Mouse (Mus musculus): ENCODE results near the gene Ctxn2. TPM values are rescaled to one million over a fixed set of nuclear protein-coding genes. Genes with fewer than 3 reads are reported as not detected.
A peak's percentile ranks its signal among the peaks of the same experiment; 100 is the strongest.

The Ctxn2 gene
- polyA plus RNA-seq, 1 experiment: not detected

DNA sequence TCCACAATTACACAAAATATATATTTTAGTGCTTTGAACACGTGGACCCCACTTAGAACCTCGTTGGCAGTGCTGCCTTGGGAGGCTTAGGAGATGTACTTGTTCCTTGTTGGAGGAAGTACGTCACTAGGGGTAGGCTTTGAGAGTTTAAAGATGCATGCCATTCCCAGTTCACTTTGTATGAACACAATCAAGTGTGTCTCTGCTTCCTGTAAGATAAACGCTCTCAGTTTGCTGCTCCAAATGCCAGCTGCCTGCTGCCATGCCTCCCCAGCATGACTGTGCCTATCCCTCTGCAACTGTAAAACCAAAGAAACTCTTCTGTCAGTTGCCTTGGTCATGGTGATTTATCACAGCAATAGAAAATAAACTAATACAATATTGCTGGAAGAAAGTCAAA lies 10.7 kb upstream of the Ctxn2 start:
- 50% methylated on average over 4 of the region's 4 CpGs for WGBS
- no peak for TF ChIP-seq POLR2A (IDR thresholded peaks at IDR 0.05; ENCODE audit: insufficient read depth, low read depth, low read length)
- no peak for TF ChIP-seq CTCF (IDR thresholded peaks at IDR 0.05; ENCODE audit: insufficient read depth, low read depth, low read length)
- Histone ChIP-seq H3K4me3 (ENCODE audit: insufficient read depth, low read depth, low read length) (no peak overlapping the region), H3K27ac (ENCODE audit: insufficient read depth, low read depth, low read length) (no peak overlapping the region), H3K4me1 (ENCODE audit: control insufficient read depth, insufficient read depth, low read length) (no peaks in the 10 kb centered on the region)

GRCm38 (mm10) chr2:125126792-125127191 lies 9.7 kb upstream of the Ctxn2 start:
- Histone ChIP-seq H3K27ac (ENCODE audit: insufficient read depth, low read depth, low read length) (no peak overlapping the region), H3K4me1 (ENCODE audit: control insufficient read depth, insufficient read depth, low read length) (no peaks in the 10 kb centered on the region), H3K4me3 (ENCODE audit: insufficient read depth, low read depth, low read length) (no peak overlapping the region)
- WGBS: 89% methylated on average over 3 of the region's 3 CpGs
- TF ChIP-seq CTCF (IDR thresholded peaks at IDR 0.05; ENCODE audit: insufficient read depth, low read depth, low read length) (no peak), POLR2A (IDR thresholded peaks at IDR 0.05; ENCODE audit: insufficient read depth, low read depth, low read length) (no peak)

DNA sequence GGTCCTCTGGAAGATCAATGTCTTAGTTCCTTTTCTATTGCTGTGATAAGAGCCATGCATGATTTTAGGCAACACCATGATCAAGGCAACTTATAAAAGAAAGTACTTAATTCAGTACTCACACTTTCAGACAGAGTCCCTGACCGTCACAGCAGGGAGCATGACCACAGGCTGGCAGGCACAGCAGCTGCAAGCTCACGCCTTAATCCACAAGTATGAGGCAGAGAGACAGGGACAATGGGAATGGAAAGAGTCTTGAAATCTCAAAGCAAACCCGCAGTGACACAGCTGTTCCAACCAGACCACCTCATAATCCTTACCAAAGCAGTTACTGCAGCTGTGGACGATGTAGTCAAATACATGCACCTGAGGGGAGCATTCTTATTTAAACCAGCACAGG lies 2.4 kb upstream of the Ctxn2 start:
- 54% methylated on average over 4 of the region's 4 CpGs for WGBS
- TF ChIP-seq POLR2A (IDR thresholded peaks at IDR 0.05; ENCODE audit: insufficient read depth, low read depth, low read length) (no peak), CTCF (IDR thresholded peaks at IDR 0.05; ENCODE audit: insufficient read depth, low read depth, low read length) (no peak)
- Histone ChIP-seq H3K4me1 (ENCODE audit: control insufficient read depth, insufficient read depth, low read length) (no peaks in the 10 kb centered on the region), H3K4me3 (ENCODE audit: insufficient read depth, low read depth, low read length) (no peak overlapping the region), H3K27ac (ENCODE audit: insufficient read depth, low read depth, low read length) (no peak overlapping the region)

DNA sequence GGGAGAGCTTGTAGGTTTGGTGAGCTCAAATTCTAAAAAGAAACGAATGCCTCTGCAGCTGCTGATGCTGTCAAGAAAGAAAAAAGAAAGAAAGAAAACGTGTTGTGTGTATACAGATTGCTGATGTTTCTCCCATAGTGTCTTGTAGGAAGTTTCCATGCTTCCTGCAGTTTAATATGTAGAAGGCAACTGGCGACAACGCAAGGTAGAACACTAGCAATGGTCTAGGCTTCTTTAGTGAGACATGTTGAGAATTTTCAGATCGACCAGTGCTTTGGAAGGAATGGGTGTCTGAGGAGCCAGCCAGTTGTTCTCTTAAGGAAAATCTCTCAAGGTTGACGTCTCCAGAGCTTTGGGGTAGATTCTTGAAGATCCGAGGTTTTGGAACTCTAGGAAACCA lies 354 bp downstream of the Ctxn2 start:
- H3K4me3 ChIP-seq (ENCODE audit: insufficient read depth, low read depth, low read length): peak overlapping the region; percentile 52
- H3K27ac ChIP-seq (ENCODE audit: insufficient read depth, low read depth, low read length): no peak overlapping the region
- 35% methylated on average over 7 of the region's 7 CpGs for WGBS
- no peaks in the 10 kb centered on the region for H3K4me1 ChIP-seq (ENCODE audit: control insufficient read depth, insufficient read depth, low read length)
- TF ChIP-seq CTCF (IDR thresholded peaks at IDR 0.05; ENCODE audit: insufficient read depth, low read depth, low read length) (no peak), POLR2A (IDR thresholded peaks at IDR 0.05; ENCODE audit: insufficient read depth, low read depth, low read length) (no peak)

DNA sequence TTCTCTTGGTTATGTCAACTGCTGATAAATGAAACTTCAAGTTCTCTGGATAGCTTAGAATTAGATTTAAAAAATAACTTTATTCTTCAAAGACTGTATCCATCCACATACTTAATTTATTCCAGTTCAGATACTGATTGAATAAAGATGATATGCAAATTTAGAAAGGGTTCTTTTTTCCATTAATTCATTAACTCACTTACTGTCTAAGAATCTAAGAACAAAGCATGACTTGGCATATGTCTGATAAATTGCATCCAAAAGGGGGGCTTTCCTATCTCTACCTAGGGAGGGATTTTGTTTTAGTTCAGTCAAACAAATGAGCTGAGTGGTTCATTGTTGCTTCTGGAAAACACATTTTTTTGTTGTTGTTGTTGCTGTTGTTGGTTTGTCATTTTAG lies 5.8 kb downstream of the Ctxn2 start:
- Histone ChIP-seq H3K4me1 (ENCODE audit: control insufficient read depth, insufficient read depth, low read length) (no peaks in the 10 kb centered on the region), H3K4me3 (ENCODE audit: insufficient read depth, low read depth, low read length) (no peak overlapping the region), H3K27ac (ENCODE audit: insufficient read depth, low read depth, low read length) (no peak overlapping the region)
- TF ChIP-seq POLR2A (IDR thresholded peaks at IDR 0.05; ENCODE audit: insufficient read depth, low read depth, low read length): no peak
- no peak for TF ChIP-seq CTCF (IDR thresholded peaks at IDR 0.05; ENCODE audit: insufficient read depth, low read depth, low read length)

DNA sequence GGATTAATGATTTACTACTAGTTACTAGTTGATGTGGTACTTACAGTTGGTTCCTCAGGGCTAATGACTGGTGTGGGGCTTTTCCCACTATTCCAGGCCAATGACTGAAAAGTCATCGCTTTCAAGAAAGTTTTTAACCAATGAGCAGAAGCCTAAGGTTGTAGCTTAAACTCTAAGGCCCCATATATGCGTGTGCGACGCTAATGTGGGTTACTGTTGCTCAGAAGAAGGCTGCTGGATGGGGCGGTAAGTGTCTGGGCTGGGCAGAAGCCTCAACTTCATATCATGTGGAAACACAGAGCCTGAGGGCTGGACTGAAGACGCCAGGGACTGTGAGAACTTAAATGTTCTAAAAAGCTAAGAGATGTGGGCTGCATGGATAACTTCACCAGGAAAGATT lies 15.9 kb downstream of the Ctxn2 start, which contains the start of gene Slc12a1:
TSS of gene Slc12a1 (plus strand) at position 118 of the 400 bp plus-strand sequence.
- no peaks in the 10 kb centered on the region for H3K4me1 ChIP-seq (ENCODE audit: control insufficient read depth, insufficient read depth, low read length)
- no peak within 1 kb of the TSS for H3K27ac ChIP-seq (ENCODE audit: insufficient read depth, low read depth, low read length)
- 95% methylated on average over 6 of the region's 6 CpGs for WGBS
- no peak within 1 kb of the TSS for H3K4me3 ChIP-seq (ENCODE audit: insufficient read depth, low read depth, low read length)
- no peak for TF ChIP-seq CTCF (IDR thresholded peaks at IDR 0.05; ENCODE audit: insufficient read depth, low read depth, low read length)
- no peak for TF ChIP-seq POLR2A (IDR thresholded peaks at IDR 0.05; ENCODE audit: insufficient read depth, low read depth, low read length)

- TF ChIP-seq CTCF (IDR thresholded peaks at IDR 0.05; ENCODE audit: insufficient read depth, low read depth, low read length) (no peak), POLR2A (IDR thresholded peaks at IDR 0.05; ENCODE audit: insufficient read depth, low read depth, low read length) (no peak)
- H3K4me1 ChIP-seq (ENCODE audit: control insufficient read depth, insufficient read depth, low read length): no peaks in the 10 kb centered on the region
- 89% methylated on average over 9 of the region's 9 CpGs for WGBS
- H3K27ac ChIP-seq (ENCODE audit: insufficient read depth, low read depth, low read length): no peak overlapping the region
- H3K4me3 ChIP-seq (ENCODE audit: insufficient read depth, low read depth, low read length): no peak overlapping the region
Observed at GRCm38 (mm10) chr2:125154294-125154693, 17.8 kb downstream of the Ctxn2 start.

DNA sequence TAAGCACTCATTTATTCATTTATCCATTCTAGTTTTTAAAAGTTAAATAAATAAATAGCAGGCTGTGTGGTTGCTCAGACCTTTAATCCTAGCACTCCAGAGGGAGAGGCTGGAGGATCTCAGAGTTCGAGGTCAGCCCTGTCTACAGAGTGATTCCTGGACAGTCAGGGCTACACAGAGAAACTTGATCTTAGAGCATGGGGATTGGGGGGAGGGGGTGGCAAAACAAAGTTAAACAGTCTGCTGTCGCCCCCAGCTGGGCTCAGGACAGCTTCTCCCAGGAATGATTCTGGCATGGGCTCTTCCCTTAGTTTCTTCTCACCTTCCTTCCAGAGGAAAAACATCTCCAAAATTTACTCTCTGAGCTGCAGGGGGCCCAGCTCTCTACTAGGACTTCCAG lies 19.0 kb downstream of the Ctxn2 start:
- TF ChIP-seq CTCF (IDR thresholded peaks at IDR 0.05; ENCODE audit: insufficient read depth, low read depth, low read length) (no peak), POLR2A (IDR thresholded peaks at IDR 0.05; ENCODE audit: insufficient read depth, low read depth, low read length) (no peak)
- no peak overlapping the region for H3K27ac ChIP-seq (ENCODE audit: insufficient read depth, low read depth, low read length)
- no peak overlapping the region for H3K4me3 ChIP-seq (ENCODE audit: insufficient read depth, low read depth, low read length)
- 39% methylated on average over 2 of the region's 2 CpGs for WGBS
- H3K4me1 ChIP-seq (ENCODE audit: control insufficient read depth, insufficient read depth, low read length): no peaks in the 10 kb centered on the region

GRCm38 (mm10) chr2:125162012-125162470 lies 25.5 kb downstream of the Ctxn2 start:
- WGBS: 30% methylated on average over 4 of the region's 4 CpGs
- Histone ChIP-seq H3K27ac (ENCODE audit: insufficient read depth, low read depth, low read length) (no peak overlapping the region), H3K4me3 (ENCODE audit: insufficient read depth, low read depth, low read length) (no peak overlapping the region), H3K4me1 (ENCODE audit: control insufficient read depth, insufficient read depth, low read length) (no peaks in the 10 kb centered on the region)
- no peak for TF ChIP-seq POLR2A (IDR thresholded peaks at IDR 0.05; ENCODE audit: insufficient read depth, low read depth, low read length)
- no peak for TF ChIP-seq CTCF (IDR thresholded peaks at IDR 0.05; ENCODE audit: insufficient read depth, low read depth, low read length)

Measured in olfactory bulb, adult 2 months (tissue).